ENCODE assay signal across 8 mouse cellular contexts in genomic region chr1:131137717-131138118, GRCm38 (mm10). TPM values are rescaled to one million over a fixed set of nuclear protein-coding genes. Genes with fewer than 3 reads are reported as not detected.
DNase-seq lines count a peak whose midpoint lies in the region; ATAC-seq and TF ChIP-seq lines count a peak whose summit lies in the region.

No protein-coding gene starts in this region.

- H3K4me3 ChIP-seq in heart, embryonic 12.5 days = peak overlapping the region; percentile 74
- H3K4me3 ChIP-seq in hindbrain, postnatal 0 days (ENCODE audit: low read length) = peak overlapping the region; percentile 90
- peak overlapping the region; percentile 68 for H3K4me3 ChIP-seq in midbrain, embryonic 15.5 days

- H3K27ac ChIP-seq in heart, embryonic 12.5 days (ENCODE audit: poor library complexity, severe bottlenecking) = peak overlapping the region; percentile 80; the same call in 1 of the 2 replicates
- H3K27ac ChIP-seq in hindbrain, postnatal 0 days = peak overlapping the region; percentile 79
- peak overlapping the region; percentile 96 for H3K27ac ChIP-seq in midbrain, embryonic 15.5 days

- no peak for DNase-seq in heart, adult 18-20 months
- peak; percentile 22 to 25 for DNase-seq in thymus, postnatal 10 days (ENCODE audit: low spot score in 2 of 2)
- no peak for DNase-seq in thymus, adult 18-20 months
- DNase-seq in hindbrain, postnatal 0 days (ENCODE audit: low spot score) = peak; percentile 45
- no peak for DNase-seq in retina, postnatal 1 day
- DNase-seq in adrenal gland, postnatal 25 days = no peak

- peak overlapping the region; percentile 77 for H3K9ac ChIP-seq in heart, embryonic 12.5 days
- H3K9ac ChIP-seq in hindbrain, postnatal 0 days (replicated peaks; ENCODE audit: low read length) = peak overlapping the region; percentile 82
- H3K9ac ChIP-seq in midbrain, embryonic 15.5 days = peak overlapping the region; percentile 75

- H3K4me1 ChIP-seq in heart, embryonic 12.5 days (replicated peaks) = 0 out of 2 replicates have a peak, but pooled peaks cover 12% of the 10 kb centered on the region
- peaks cover 20% of the 10 kb centered on the region for H3K4me1 ChIP-seq in hindbrain, postnatal 0 days (ENCODE audit: insufficient read depth, low read length)
- peaks cover 44% of the 10 kb centered on the region for H3K4me1 ChIP-seq in midbrain, embryonic 15.5 days

- no peak for TF ChIP-seq CTCF in hindbrain, postnatal 0 days (IDR thresholded peaks at IDR 0.05; ENCODE audit: low read depth)

- H3K36me3 ChIP-seq in heart, embryonic 12.5 days = no peaks in the 10 kb centered on the region
- no peaks in the 10 kb centered on the region for H3K36me3 ChIP-seq in hindbrain, postnatal 0 days (ENCODE audit: insufficient read depth, low read length)
- H3K36me3 ChIP-seq in midbrain, embryonic 15.5 days (replicated peaks) = no peaks in the 10 kb centered on the region

- no peaks in the 10 kb centered on the region; the same call in 1 of the 2 replicates for H3K27me3 ChIP-seq in heart, embryonic 12.5 days (replicated peaks)
- no peaks in the 10 kb centered on the region for H3K27me3 ChIP-seq in hindbrain, postnatal 0 days (ENCODE audit: insufficient read depth, low read length)
- no peaks in the 10 kb centered on the region for H3K27me3 ChIP-seq in midbrain, embryonic 15.5 days (replicated peaks)

- H3K4me2 ChIP-seq in heart, embryonic 12.5 days = peak overlapping the region; percentile 96
- H3K4me2 ChIP-seq in hindbrain, postnatal 0 days (ENCODE audit: low read depth, low read length) = peak overlapping the region; percentile 64
- H3K4me2 ChIP-seq in midbrain, embryonic 15.5 days = peak overlapping the region; percentile 79

- under 1% methylated on average over 36 of the region's 36 CpGs for WGBS in heart, embryonic 12.5 days
- WGBS in hindbrain, postnatal 0 days = 0% methylated on average over 36 of the region's 36 CpGs
- 0% methylated on average over 36 of the region's 36 CpGs for WGBS in midbrain, embryonic 15.5 days

- H3K9me3 ChIP-seq in heart, embryonic 12.5 days (replicated peaks) = no peaks in the 10 kb centered on the region
- H3K9me3 ChIP-seq in hindbrain, postnatal 0 days (ENCODE audit: low read length) = no peaks in the 10 kb centered on the region
- no peaks in the 10 kb centered on the region for H3K9me3 ChIP-seq in midbrain, embryonic 15.5 days

- peak; percentile 83 for ATAC-seq in heart, embryonic 12.5 days (ENCODE audit: insufficient number of reproducible peaks, low FRiP score)
- ATAC-seq in hindbrain, postnatal 0 days = peak; percentile 87
- ATAC-seq in midbrain, embryonic 15.5 days (replicated peaks) = peak; percentile 91

RNA-seq across cellular contexts. Expression of gene Dyrk3, which starts 0.4 kb away (rescaled TPM):
- polyA plus RNA-seq in heart, embryonic 12.5 days (2016; fragmentation: Nextera tagmentation; extraction: Ambion mirVana) = 6.5 and 8.8 TPM in 2 replicates
- 1 to 10 TPM in 1 of 2 experiments, under 1 TPM in 1; 0.20 to 1.1 TPM for total RNA-seq in heart, adult 18-20 months (2021)
- total RNA-seq in hindbrain, postnatal 0 days (2014; rRNA removed) = 8.9 and 9.3 TPM in 2 replicates
- polyA plus RNA-seq in hindbrain, postnatal 0 days (2015; fragmentation: Nextera tagmentation; extraction: Ambion mirVana) = 10.2 and 11.1 TPM in 2 replicates
- 15.5 and 17.8 TPM in 2 replicates for polyA plus RNA-seq in midbrain, embryonic 15.5 days (2015; fragmentation: Nextera tagmentation; extraction: Ambion mirVana)
- 4.9 and 5.4 TPM in 2 replicates for total RNA-seq in adrenal gland, postnatal 25 days (2021)

RNA-seq across cellular contexts. Expression of gene Eif2d, which starts 15.3 kb away (rescaled TPM):
- 45.8 and 51.8 TPM in 2 replicates for polyA plus RNA-seq in heart, embryonic 12.5 days (2016; fragmentation: Nextera tagmentation; extraction: Ambion mirVana)
- 10 to 100 TPM; 31.4 to 34.1 TPM for total RNA-seq in heart, adult 18-20 months (2021)
- 38.1 and 39.7 TPM in 2 replicates for total RNA-seq in hindbrain, postnatal 0 days (2014; rRNA removed)
- 42.8 and 44.4 TPM in 2 replicates for polyA plus RNA-seq in hindbrain, postnatal 0 days (2015; fragmentation: Nextera tagmentation; extraction: Ambion mirVana)
- polyA plus RNA-seq in midbrain, embryonic 15.5 days (2015; fragmentation: Nextera tagmentation; extraction: Ambion mirVana) = 50.7 and 53.6 TPM in 2 replicates
- 46.7 and 48.9 TPM in 2 replicates for total RNA-seq in adrenal gland, postnatal 25 days (2021)

RNA-seq across cellular contexts. Expression of gene Mapkapk2, which starts 40.1 kb away (rescaled TPM):
- 89.1 and 93.0 TPM in 2 replicates for polyA plus RNA-seq in heart, embryonic 12.5 days (2016; fragmentation: Nextera tagmentation; extraction: Ambion mirVana)
- 100 to 1,000 TPM; 311 to 318 TPM for total RNA-seq in heart, adult 18-20 months (2021)
- total RNA-seq in hindbrain, postnatal 0 days (2014; rRNA removed) = 71.1 and 74.2 TPM in 2 replicates
- 19.7 and 21.2 TPM in 2 replicates for polyA plus RNA-seq in hindbrain, postnatal 0 days (2015; fragmentation: Nextera tagmentation; extraction: Ambion mirVana)
- polyA plus RNA-seq in midbrain, embryonic 15.5 days (2015; fragmentation: Nextera tagmentation; extraction: Ambion mirVana) = 17.9 and 22.2 TPM in 2 replicates
- 134 and 159 TPM in 2 replicates for total RNA-seq in adrenal gland, postnatal 25 days (2021)

Comparison
In these comparisons a context has a peak if more than half of its experiments do, and no peak if none do; other contexts are left out.
1. DNase-seq: peak in thymus, postnatal 10 days (2 of 2) and hindbrain, postnatal 0 days (single experiment); none in heart, adult 18-20 months (0 of 2), thymus, adult 18-20 months (0 of 2), retina, postnatal 1 day (single experiment) and adrenal gland, postnatal 25 days (single experiment).
2. Peak in every context shown above with its lines, with median percentiles within 50 percentile points of each other: ATAC-seq, H3K27ac ChIP-seq, H3K4me2 ChIP-seq, H3K4me3 ChIP-seq and H3K9ac ChIP-seq.